Mouse (Mus musculus): ENCODE measurements at regions not wholly inside any gene's neighbourhood (a gene's known extent, or its start where the extent isn't known, plus 50 kb on each side); places are given as distances from the start of the nearest gene placed in this dataset.

- in situ Hi-C loops (cut with MboI, MseI), result no loop called here
Observed at GRCm38 (mm10) chr8:128559004-128559662, 126.3 kb upstream of the Itgb1 start.

DNA sequence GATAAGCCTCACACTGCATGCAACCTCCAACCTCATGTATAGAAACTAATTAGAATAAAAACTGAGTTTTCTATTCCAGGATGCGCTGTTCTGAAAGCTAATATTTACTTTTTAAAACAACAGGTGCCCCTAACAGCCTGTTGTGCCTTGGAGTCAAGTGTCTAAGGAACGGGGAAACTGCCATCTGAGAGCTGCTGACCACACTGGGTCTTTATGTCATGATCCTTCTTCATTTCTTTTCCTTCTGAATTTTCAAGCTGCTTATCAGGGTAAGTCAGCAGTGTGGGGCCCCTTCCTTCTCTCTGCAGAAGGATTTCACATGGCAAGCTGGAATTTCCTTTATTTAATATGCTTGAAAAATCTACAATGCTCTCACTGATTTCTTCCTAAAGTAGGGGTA is 125.0 kb upstream of the Itgb1 start:
- in situ Hi-C loops (cut with MboI, MseI), result no loop called here

GRCm38 (mm10) chr8:128561016-128561415 is 124.4 kb upstream of the Itgb1 start:
- in situ Hi-C loops (cut with MboI, MseI), result no loop called here

GRCm38 (mm10) chr8:128562625-128563024 is 122.8 kb upstream of the Itgb1 start:
- in situ Hi-C loops (cut with MboI, MseI), result no loop called here

GRCm38 (mm10) chr8:128563744-128564143 is 121.7 kb upstream of the Itgb1 start:
- in situ Hi-C loops (cut with MboI, MseI), result no loop called here

GRCm38 (mm10) chr8:128572291-128572690 is 113.2 kb upstream of the Itgb1 start:
- in situ Hi-C loops (cut with MboI, MseI), result no loop called here

DNA sequence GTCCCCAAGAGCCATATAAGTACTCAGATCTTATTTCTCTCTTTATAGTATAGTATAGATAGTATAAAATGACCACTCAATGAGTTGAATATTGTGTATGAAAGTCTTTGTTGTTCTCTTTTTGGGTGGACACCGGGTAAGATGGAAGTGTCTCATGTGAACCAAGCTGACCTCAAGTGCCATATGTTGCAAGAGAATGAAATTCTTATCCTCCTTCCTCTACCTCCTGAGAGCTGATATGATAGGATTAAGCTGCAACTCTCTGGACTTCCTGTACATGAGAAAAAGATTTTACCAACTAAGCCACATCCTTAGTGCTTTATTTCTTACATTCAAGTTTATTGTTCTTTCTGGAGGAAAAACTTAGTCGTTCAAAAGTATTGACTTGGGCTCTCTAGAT is 91.3 kb upstream of the Itgb1 start:
- in situ Hi-C loops (cut with MboI, MseI), result no loop called here

DNA sequence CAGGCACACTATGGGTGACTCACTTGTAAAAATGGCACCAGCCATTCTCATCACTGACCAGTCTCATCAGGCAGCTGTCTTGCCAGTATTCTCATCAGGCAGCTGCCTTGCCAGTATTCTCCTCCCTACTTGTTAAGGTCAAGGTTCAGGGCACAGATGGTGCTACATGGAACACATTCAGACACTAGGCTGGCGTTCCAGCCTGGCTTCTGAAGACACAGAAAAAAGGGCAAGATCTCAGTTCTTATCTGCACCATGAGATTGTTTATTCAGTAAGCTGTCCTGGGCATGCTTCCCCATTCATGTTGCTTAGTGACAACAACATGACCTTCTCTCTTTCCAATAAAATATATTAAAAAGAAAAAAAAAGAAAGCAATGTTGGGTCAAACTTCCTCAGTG is 90.7 kb upstream of the Itgb1 start:
- in situ Hi-C loops (cut with MboI, MseI), result no loop called here

DNA sequence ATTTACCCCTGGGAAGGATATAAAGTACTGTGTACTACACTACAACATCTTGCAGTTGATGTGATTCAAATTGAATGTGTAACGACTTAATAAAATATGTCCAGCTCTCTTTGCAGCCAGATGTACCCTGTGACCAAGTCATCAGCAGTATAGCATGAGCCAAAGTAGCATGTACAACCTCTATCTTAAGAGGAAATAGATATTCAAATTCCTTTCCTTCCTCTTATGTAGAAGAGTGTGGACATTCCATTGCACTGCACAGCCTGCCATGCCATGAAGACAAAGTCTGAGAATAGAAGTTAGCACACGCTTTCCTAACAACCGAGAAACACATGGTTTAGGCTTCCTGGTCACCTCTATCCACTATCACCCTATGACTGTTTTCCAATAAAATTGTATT is 79.9 kb upstream of the Itgb1 start:
- in situ Hi-C loops (cut with MboI, MseI), result loop anchor here (5.0 kb wide), 1 partner anchor 447 kb away; no protein-coding TSS in a partner anchor

- in situ Hi-C loops (cut with MboI, MseI), result loop anchor here (5.0 kb wide), 1 partner anchor 443 kb away; no protein-coding TSS in a partner anchor
Observed at GRCm38 (mm10) chr8:128608876-128609275, 76.6 kb upstream of the Itgb1 start.

GRCm38 (mm10) chr8:128612607-128613006 is 72.8 kb upstream of the Itgb1 start:
- in situ Hi-C loops (cut with MboI, MseI), result loop anchor here (10.0 kb wide), 1 partner anchor 778 kb away; no protein-coding TSS in a partner anchor

DNA sequence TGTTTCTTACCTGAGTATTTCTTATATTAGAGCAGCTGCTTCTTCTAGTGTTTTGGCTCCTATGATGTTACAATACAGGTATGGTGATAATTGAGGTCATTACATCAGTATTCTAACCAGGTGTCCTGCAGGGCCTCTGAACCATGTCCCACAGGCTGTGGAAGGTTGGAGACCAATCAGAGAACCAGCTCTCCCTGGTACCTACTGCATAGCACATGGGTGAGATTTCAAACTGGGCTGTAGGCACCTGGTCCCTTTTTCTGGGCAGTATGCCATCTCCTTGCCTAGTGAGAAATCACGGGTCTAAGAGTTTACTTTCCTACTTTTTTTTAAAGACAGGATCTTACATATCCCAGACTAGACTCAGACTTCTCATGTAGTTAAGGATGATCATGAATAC is 67.6 kb upstream of the Itgb1 start:
- in situ Hi-C loops (cut with MboI, MseI), result loop anchor here (10.0 kb wide), 1 partner anchor 783 kb away; no protein-coding TSS in a partner anchor

DNA sequence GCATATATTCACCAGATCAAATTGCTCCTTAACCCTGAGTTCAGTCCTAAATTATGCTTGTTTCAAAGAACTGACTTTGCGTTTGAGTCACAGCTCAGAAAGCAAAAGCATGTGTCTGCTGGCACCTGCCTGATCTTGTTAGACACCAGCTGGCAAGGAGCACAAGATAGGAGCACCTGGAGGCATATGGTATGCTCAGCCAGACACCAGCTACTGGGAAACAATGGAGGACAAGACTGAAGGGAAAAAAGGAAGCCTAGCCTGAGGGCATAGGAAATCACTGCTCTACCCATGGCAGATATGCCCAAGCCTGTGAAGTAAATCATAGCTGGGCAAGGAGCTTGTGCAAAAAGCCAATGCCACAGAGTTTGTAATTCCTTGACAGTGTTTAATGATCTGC is 66.4 kb upstream of the Itgb1 start:
- in situ Hi-C loops (cut with MboI, MseI), result loop anchor here (10.0 kb wide), 1 partner anchor 784 kb away; no protein-coding TSS in a partner anchor

Measured in T-helper 2 cell (primary cell).